Mouse (Mus musculus) cerebellum, adult 2 months (tissue): ENCODE measurements at regions not wholly inside any gene's neighbourhood (a gene's known extent, or its start where the extent isn't known, plus 50 kb on each side); places are given as distances from the start of the nearest gene placed in this dataset.

ENCODE experiments used
- CTCF ChIP-seq: fragments of 200-500 bp; IDR thresholded peaks from 2 replicates; pipeline ENCODE4 v1.5.1; 2011; ENCODE audit warnings: low read depth, mild to moderate bottlenecking, control low read depth, low read length, moderate library complexity, borderline replicate concordance; ENCODE audit not compliant: insufficient read depth
- POLR2A ChIP-seq: fragments of 200-500 bp; IDR thresholded peaks from 2 replicates; pipeline ENCODE4 v1.6.1; 2011; ENCODE audit warnings: low read length, control low read depth, borderline replicate concordance; ENCODE audit not compliant: insufficient read depth

- TF ChIP-seq CTCF = no peak
- no peak for TF ChIP-seq POLR2A
These were observed 51.5 kb upstream of the Btrc start for GRCm38 (mm10) chr19:45311831-45312537.
